Mouse (Mus musculus) retina, postnatal 1 day (tissue): ENCODE measurements at regions not wholly inside any gene's neighbourhood (a gene's known extent, or its start where the extent isn't known, plus 50 kb on each side); places are given as distances from the start of the nearest gene placed in this dataset.

Experiments used
- DNase-seq: peaks from one replicate; pipeline ENCODE4 v3.0.0-alpha.2; 2012

DNA sequence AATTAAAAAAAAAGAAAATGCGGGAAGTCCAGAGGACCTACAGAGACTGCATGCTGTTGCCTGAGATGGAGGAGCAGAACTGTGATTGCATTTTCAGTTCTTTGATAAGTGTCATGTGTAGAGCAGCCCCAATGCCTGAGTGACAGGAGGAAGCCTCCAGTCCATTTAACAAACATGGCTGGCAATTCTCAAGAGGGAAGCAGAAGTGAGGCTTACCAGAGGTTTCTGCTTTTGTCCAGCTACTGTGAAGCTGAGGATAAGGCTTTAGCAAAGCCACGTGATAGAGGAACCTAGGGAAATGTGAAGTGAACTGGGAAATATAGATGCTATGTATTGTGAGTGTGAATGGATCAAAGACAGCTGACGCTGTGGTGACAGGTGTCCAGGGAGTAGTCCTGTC is 56.6 kb downstream of the Sucnr1 start:
- DNase-seq: no peak

- DNase-seq: no peak
These were observed 78.2 kb downstream of the Sucnr1 start for GRCm38 (mm10) chr3:60159865-60160264.

DNA sequence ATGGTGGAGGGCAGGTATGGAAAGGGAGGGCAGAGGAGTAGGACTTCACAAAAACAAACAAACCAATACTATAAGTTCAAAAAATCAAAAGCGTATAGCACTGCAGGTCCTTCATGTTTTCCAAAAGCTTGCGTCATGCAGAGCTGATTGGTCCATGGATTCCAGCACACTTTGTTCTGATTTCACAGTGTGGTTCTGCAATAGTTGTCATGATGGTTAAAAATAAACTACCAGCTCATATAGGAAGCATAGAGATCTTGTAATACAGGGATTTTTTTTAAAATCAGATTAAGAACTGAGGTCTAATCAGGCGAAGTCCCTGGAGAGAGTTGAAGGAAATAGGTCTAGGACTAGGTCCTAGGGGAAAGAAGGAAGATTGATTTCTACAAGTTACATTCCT is 86.0 kb downstream of the Sucnr1 start:
- DNase-seq: no peak

DNA sequence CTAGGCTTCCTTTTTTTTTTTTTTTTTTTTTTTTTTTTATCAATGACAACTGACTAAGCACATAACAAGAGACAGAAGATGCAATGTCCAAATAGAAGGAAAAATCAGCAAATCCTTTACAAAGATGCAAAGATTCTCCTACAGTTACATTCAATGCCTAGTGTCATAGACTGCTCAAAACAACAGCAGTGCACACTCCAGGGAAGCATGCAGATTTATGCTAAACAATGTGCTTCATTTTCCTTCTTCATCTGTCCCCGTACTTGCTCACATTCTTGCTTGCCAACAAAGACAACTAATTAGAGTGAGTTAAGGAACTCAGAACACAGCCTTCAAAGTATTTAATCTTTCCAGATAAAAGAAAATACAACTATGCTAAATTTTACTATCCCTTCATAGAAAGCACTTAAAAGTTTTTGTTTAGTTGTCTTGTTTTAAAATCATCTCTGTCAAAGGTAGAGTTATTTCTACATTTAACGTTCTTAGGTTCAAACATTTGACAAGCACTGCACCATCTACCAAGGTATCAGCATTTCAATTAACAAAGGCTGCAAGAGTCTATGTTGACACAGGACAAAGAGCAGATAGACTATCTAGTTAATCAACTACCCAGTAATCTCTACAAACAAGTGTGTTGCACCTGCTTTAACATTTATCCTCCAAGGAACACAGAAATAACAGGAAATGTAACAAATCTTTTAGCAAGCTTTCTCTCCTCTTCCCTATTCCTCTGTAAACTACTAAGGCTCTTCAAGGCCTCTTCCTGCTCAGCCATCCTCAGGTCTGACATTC is 86.7 kb downstream of the Sucnr1 start:
- no peak for DNase-seq

DNA sequence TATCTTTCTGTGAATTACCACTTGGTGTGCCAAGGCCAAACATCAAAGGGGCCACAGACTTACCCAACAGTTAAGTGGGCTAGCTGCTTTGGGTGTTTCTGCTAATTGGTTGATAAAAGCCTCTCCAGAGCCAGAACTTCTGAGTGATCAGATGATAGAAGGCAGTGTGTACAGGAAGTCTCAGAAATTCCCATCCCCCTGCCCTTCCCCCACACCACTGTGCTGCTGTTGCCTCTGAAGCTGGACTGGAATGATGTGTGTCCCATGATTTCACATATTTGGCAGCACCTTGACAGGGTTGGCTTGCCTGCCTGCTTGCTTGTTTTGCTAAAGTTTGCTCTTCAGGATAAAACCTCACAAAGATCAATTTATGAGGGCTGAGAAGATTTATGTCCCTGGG is 87.9 kb downstream of the Sucnr1 start:
- peak; percentile 27 for DNase-seq

DNA sequence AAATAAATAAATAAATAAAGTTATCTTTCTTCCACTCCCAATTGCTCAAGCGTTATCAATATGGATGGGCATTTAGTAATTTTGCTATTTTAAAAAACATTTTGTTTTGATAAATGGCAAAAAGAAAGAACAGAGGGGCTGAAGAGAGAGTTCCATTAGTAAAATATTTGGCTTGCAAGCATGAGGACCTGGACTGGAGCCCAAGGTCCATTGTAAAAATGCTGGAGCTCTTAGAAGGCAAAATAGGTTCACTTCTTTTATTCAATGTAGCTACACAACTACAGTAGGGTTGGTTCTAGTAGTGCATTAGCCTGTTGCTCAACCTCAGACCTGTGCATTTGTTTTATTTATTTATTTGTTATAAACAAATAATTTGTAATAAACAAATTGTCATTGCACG is 102.8 kb downstream of the Sucnr1 start:
- no peak for DNase-seq

DNA sequence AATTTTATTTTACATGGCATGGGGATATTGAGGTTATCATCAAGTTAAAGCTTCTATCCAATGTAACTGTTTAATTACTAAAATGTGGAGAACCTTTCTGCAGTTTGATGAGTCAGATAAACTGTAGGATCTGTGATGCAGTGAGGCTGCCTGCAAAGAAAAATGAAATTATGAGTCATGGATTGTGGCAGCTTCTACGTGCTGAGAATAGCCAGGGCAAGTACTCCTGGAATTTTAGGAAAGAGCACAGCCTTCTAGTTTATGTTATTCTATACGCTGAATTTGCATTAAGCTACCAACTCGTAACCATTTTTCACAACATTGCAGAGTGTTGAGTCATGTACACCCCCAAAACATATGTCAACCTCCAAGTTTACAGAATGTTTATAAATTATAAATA is 114.4 kb downstream of the Sucnr1 start:
- no peak for DNase-seq

- DNase-seq: no peak
These were observed 126.3 kb downstream of the Sucnr1 start for GRCm38 (mm10) chr3:60207936-60208335.

DNA sequence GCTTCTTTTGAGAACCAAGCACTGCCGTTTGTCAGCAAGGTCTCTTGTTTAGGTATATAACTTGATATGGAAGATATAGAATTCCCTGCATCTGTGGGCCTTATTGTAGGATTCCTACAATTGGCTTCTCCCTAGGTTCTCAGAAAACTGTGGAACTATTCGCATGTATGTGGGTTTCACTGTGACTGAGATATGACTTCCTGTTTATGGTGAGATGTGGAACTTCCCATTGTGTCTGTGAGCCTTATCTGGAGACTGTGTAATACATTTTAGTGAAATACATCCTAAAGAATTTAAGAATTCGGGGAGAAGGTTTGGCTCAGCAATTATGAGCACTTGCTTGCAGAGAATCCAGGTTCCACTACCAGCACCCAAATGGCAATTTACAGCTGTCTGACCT is 137.3 kb downstream of the Sucnr1 start:
- no peak for DNase-seq

GRCm38 (mm10) chr3:60240664-60241063 is 159.0 kb downstream of the Sucnr1 start:
- DNase-seq: no peak

- DNase-seq: no peak
These were observed 185.2 kb downstream of the Sucnr1 start for GRCm38 (mm10) chr3:60266666-60267415.

- DNase-seq: no peak
These were observed 185.9 kb downstream of the Sucnr1 start for GRCm38 (mm10) chr3:60267416-60268174.

DNA sequence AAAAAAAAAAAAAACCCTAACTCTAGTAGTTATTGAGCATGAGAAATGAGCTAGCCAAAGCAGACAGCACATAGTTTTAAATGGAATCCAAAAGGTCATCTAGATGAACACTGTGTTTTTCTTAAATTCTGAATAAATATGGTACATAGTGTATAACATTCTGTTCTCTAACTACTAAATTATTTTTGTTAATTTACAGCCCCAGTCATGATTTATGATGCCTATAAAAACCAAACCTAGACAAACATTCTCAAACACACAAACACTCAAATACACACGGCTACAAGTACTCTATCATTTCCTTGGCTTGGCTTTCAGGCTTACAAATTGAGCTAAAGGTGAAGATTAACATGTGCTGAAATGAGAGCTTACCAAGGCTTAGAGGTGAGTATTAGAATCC is 188.8 kb downstream of the Sucnr1 start:
- no peak for DNase-seq

GRCm38 (mm10) chr3:60273744-60274143 is 192.1 kb downstream of the Sucnr1 start:
- DNase-seq: no peak

DNA sequence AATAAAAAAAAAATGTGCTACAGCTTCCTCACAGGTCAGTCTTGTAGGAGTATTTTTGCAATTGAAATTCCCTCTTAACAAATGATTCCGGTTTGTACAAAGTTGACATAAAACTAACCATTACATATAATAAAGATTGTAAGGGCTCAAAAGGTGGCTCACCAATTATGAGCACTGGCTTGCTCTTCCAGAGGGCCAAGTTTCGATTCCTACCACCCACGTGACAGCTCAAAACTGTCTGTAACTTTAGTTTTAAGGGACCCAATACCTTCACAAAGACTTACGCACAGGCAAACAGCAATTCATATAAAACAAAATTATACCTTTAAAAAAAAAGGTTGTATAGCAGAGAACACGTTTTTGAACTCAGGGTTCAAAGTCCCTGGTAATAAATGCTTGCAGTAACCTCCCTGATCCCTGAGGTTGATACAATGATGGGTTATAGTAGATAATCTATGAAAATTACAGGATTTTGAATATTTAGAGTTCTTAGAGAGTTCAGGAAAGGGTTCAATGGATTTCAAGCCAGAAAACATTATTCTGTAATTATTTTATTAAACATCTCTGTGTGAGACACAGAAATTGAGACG is 193.7 kb downstream of the Sucnr1 start:
- DNase-seq: no peak

DNA sequence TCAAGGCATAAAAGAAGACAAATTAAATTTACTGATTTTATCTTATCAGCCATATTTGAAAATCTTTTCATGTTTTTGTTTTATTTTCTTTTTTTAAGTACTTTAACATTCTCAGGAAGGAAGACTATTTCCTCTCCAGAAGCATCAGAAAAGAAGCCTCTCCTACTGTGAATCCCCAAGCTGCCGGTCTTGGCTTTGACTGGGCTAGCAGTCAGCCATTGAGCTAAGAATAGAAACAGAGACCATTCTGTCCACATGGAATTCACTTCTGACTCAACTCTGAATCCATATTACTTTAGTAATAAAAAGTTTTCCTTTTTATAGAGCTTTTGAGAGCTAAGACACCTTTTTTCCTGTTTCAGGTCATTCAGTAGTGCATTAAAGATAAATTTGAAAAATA is 194.8 kb upstream of the Mbnl1 start:
- no peak for DNase-seq

DNA sequence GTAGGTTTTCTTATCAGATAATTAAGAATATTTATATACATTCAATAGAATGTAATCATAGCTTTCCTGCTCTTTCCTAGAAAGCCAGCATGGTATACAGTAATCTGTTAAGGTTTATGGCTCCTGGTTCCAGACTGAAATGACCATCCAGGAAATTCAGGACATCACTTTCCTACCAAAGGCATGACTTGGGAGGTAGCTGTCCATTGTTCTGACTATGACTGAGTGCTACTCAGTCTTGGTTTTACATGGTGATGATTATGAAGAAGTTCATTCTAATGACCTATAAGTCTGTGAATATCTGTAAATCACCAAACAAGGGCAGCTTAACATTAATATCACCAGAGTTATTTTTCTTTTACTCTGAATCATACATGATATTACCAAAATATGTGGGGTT is 191.4 kb upstream of the Mbnl1 start:
- DNase-seq: no peak

DNA sequence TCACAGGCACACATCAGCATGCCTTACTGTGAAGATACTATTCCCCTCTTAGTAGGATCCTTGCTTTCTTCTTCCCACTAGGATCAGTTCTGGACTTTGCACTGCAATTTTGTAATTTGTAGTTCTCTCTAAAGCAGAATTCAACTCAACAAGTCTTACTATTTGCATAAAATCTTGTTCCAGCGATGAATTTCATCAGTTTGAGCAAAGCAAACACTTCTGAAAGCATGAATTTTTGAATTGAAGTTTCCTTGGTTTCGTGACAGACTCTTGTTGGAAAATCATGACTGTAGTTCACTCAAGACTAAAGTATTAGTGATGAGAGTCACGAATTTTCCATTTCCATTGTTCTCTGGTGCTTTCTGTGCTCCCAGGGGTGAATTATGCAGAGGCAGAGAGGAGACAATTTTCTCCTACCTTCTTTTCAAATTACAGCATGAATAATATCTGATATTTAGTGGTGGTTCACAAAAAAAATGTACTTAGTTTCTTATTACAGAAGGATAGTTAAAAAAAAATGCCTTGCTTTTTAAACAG is 190.6 kb upstream of the Mbnl1 start:
- DNase-seq: no peak

GRCm38 (mm10) chr3:60292142-60292541 is 180.5 kb upstream of the Mbnl1 start:
- no peak for DNase-seq

GRCm38 (mm10) chr3:60292940-60293339 is 179.7 kb upstream of the Mbnl1 start:
- DNase-seq: no peak

DNA sequence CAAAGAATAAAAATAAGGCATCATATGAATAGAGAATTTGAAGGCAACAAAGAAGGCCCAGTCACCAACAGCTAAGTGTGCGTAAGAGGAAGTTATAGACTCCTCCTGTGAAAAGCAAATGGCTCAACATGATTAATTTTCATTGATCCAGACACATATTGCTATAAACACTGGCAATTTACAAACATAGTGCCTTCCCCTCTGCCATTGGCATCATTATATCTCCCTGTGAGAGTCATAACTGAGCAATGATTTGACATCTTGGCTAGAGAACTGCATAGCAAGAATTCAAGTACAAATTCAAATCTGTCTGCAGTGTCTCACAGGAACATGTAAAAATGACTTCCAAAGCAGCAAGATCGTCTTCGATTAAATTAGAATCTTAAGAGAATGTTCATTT is 167.2 kb upstream of the Mbnl1 start:
- no peak for DNase-seq

GRCm38 (mm10) chr3:60310402-60310801 is 162.2 kb upstream of the Mbnl1 start:
- no peak for DNase-seq

DNA sequence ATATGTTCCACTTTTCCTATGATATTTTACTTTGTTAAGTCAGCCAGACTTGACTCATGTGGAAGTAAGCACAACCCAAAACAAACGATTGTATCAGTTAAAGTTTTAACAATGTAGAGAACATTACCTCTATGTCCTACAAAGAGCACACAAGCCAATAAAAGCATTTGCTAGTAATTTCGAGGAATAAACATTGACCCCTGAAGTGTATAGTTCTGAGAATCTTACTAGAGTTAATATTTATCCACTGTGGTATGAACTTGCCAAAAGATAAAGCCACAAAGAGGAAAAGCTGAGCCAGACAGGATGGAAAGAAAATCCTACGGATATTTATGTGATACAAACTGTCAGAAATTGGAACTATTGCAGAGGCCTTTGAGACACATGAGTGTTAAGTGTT is 161.5 kb upstream of the Mbnl1 start:
- DNase-seq: no peak
